Mouse (Mus musculus) c-Kit-positive CD71-positive TER-119-positive erythroid progenitor cells, embryonic 14.5 days (primary cell): ENCODE results near the gene Iqgap2.
A peak's percentile ranks its signal among the peaks of the same experiment; 100 is the strongest.

Experiments
- DNase-seq: peaks from one replicate; pipeline ENCODE4 v3.0.0-alpha.2; 2013; ENCODE audit warnings: low spot score

Iqgap2 gene

GRCm38 (mm10) chr13:95778761-95779161, 113.0 kb downstream of the Iqgap2 start:
- no peak for DNase-seq

- DNase-seq, result no peak
Measured at GRCm38 (mm10) chr13:95777651-95778391, 113.9 kb downstream of the Iqgap2 start.

- DNase-seq, result peak; percentile 23
Measured at GRCm38 (mm10) chr13:95777237-95777636, 114.5 kb downstream of the Iqgap2 start.

- no peak for DNase-seq
Measured at GRCm38 (mm10) chr13:95774966-95775696, 116.6 kb downstream of the Iqgap2 start.

GRCm38 (mm10) chr13:95765017-95765416, 126.7 kb downstream of the Iqgap2 start:
- no peak for DNase-seq

- no peak for DNase-seq
Measured at GRCm38 (mm10) chr13:95763876-95764517, 127.7 kb downstream of the Iqgap2 start.

- DNase-seq, result no peak
Measured at GRCm38 (mm10) chr13:95759810-95760209, 131.9 kb downstream of the Iqgap2 start.

- no peak for DNase-seq
Measured at GRCm38 (mm10) chr13:95754285-95754684, 137.4 kb downstream of the Iqgap2 start.

- DNase-seq, result no peak
Measured at GRCm38 (mm10) chr13:95752386-95752785, 139.3 kb downstream of the Iqgap2 start.

- no peak for DNase-seq
Measured at GRCm38 (mm10) chr13:95747541-95747940, 144.2 kb downstream of the Iqgap2 start.

GRCm38 (mm10) chr13:95747101-95747500, 144.6 kb downstream of the Iqgap2 start:
- no peak for DNase-seq

GRCm38 (mm10) chr13:95746509-95746908, 145.2 kb downstream of the Iqgap2 start:
- peak; percentile 38 for DNase-seq

- DNase-seq, result no peak
Measured at GRCm38 (mm10) chr13:95745451-95745850, 146.3 kb downstream of the Iqgap2 start.

- DNase-seq, result no peak
Measured at GRCm38 (mm10) chr13:95742881-95743466, 148.7 kb downstream of the Iqgap2 start.

GRCm38 (mm10) chr13:95741813-95742689, 149.7 kb downstream of the Iqgap2 start:
- DNase-seq, result no peak

GRCm38 (mm10) chr13:95739651-95740050, 152.1 kb downstream of the Iqgap2 start:
- DNase-seq, result no peak

- no peak for DNase-seq
Measured at GRCm38 (mm10) chr13:95730491-95730890, 161.2 kb downstream of the Iqgap2 start.

GRCm38 (mm10) chr13:95719320-95720232, 172.1 kb downstream of the Iqgap2 start:
- DNase-seq, result peak; percentile 76

GRCm38 (mm10) chr13:95715356-95715755, 176.4 kb downstream of the Iqgap2 start:
- no peak for DNase-seq

- DNase-seq, result no peak
Measured at GRCm38 (mm10) chr13:95714271-95714975, 177.3 kb downstream of the Iqgap2 start.
